Mouse (Mus musculus) heart, adult 8-10 months (tissue): Measurements from ENCODE around the gene L1cam. TPM values are rescaled to one million over a fixed set of nuclear protein-coding genes. Genes with fewer than 3 reads are reported as not detected.

ENCODE experiments used
- DNase-seq: peaks from one replicate; pipeline ENCODE4 v3.0.0; 2022; ENCODE audit warnings: low spot score
- total RNA-seq, 4 experiments: library from RNA; stranded (reverse); gene quantifications; 2 replicates each; pipeline ENCODE4 v1.2.4; 2022

L1cam gene
- total RNA-seq, 4 experiments from 2014 or later: 3.3 to 5.3 (median 4.2) TPM

GRCm38 (mm10) chrX:73880194-73881035, 15.5 kb downstream of the L1cam start:
- no peak for DNase-seq

GRCm38 (mm10) chrX:73877014-73877413, 18.9 kb downstream of the L1cam start:
- no peak for DNase-seq

- DNase-seq: no peak
Measured at GRCm38 (mm10) chrX:73875881-73876280, 20.0 kb downstream of the L1cam start.

- DNase-seq: no peak
Measured at GRCm38 (mm10) chrX:73871956-73872355, 23.9 kb downstream of the L1cam start.

- DNase-seq: no peak
Measured at GRCm38 (mm10) chrX:73871474-73871873, 24.4 kb downstream of the L1cam start.

- DNase-seq: no peak
Measured at GRCm38 (mm10) chrX:73869334-73869733, 26.6 kb downstream of the L1cam start.

- DNase-seq: no peak
Measured at GRCm38 (mm10) chrX:73867852-73868251, 28.1 kb downstream of the L1cam start.

- no peak for DNase-seq
Measured at GRCm38 (mm10) chrX:73867256-73867655, 28.6 kb downstream of the L1cam start.

GRCm38 (mm10) chrX:73864692-73865091, 31.2 kb downstream of the L1cam start:
- DNase-seq: no peak

- peak; percentile 11 for DNase-seq
Measured at GRCm38 (mm10) chrX:73855087-73855408, 40.9 kb downstream of the L1cam start.

GRCm38 (mm10) chrX:73854326-73855086, 41.4 kb downstream of the L1cam start:
- DNase-seq: no peak

GRCm38 (mm10) chrX:73836691-73837090, 59.2 kb downstream of the L1cam start:
- DNase-seq: no peak

GRCm38 (mm10) chrX:73835731-73836130, 60.2 kb downstream of the L1cam start:
- no peak for DNase-seq

- peak; percentile 3 for DNase-seq
Measured at GRCm38 (mm10) chrX:73824185-73825151, 71.4 kb downstream of the L1cam start, which contains the start of gene Pdzd4. Pdzd4 (minus strand) TSS chrX:73824969.

GRCm38 (mm10) chrX:73823747-73824146, 72.2 kb downstream of the L1cam start:
- no peak for DNase-seq

- no peak for DNase-seq
Measured at GRCm38 (mm10) chrX:73816596-73817314, 79.2 kb downstream of the L1cam start.

GRCm38 (mm10) chrX:73815072-73815471, 80.8 kb downstream of the L1cam start:
- no peak for DNase-seq

GRCm38 (mm10) chrX:73805814-73806213, 90.1 kb downstream of the L1cam start:
- no peak for DNase-seq
